Comparison of ENCODE assay signal across 17 mouse cellular contexts in the genomic region with DNA sequence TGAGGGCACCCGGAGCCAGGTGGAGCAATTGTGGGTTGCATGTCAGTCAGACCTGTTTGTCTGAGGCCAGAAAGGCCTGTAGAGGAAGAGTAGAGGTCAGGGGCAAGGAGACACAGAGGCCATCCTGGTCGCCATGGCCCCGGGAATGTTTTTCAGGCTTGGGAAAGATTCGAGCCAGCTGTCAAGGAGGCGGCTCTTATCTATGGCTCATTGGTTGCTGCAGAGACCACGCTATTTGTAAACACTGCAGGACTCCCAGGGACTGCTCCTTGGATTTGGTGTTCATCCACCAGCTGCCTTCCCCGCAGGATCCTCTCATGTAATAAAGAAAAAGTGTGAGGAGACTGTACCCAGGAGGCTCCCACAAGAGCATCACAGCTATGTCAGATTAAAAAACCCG. TPM values are rescaled to one million over a fixed set of nuclear protein-coding genes. Genes with fewer than 3 reads are reported as not detected.
DNase-seq lines count a peak whose midpoint lies in the region; ATAC-seq and TF ChIP-seq lines count a peak whose summit lies in the region.
"Had no signal": no experiment of that assay in that cellular context is flagged by ENCODE, and none has a peak within 500 bp of the region (broad histone marks: within the 10 kb centered on the region; RNA-seq: fewer than 3 reads in every experiment).

No protein-coding gene starts in this region.

- no peak for TF ChIP-seq CTCF in heart, adult 2 months (IDR thresholded peaks at IDR 0.05)

- WGBS in heart, adult 2 months: 44% methylated on average over 8 of the region's 8 CpGs
- WGBS in heart, embryonic 12.5 days: 27% methylated on average over 8 of the region's 8 CpGs
- WGBS in hindbrain, embryonic 13.5 days: 24% methylated on average over 8 of the region's 8 CpGs

- H3K4me3 ChIP-seq in heart, adult 2 months: no peak overlapping the region
- no peak overlapping the region for H3K4me3 ChIP-seq in heart, embryonic 12.5 days
- no peak overlapping the region for H3K4me3 ChIP-seq in hindbrain, embryonic 13.5 days
- H3K4me3 ChIP-seq: embryonic facial prominence, embryonic 15.5 days; limb, embryonic 13.5 days had no signal

- peaks cover 5% of the 10 kb centered on the region for H3K4me1 ChIP-seq in heart, adult 2 months (ENCODE audit: control insufficient read depth, insufficient read depth, low read length)
- peaks cover 25% of the 10 kb centered on the region for H3K4me1 ChIP-seq in heart, embryonic 12.5 days (replicated peaks)
- peaks cover 59% of the 10 kb centered on the region for H3K4me1 ChIP-seq in hindbrain, embryonic 13.5 days (replicated peaks)
- H3K4me1 ChIP-seq: embryonic facial prominence, embryonic 15.5 days had no signal

- no peak for ATAC-seq in heart, embryonic 12.5 days (ENCODE audit: insufficient number of reproducible peaks, low FRiP score)
- no peak for ATAC-seq in hindbrain, embryonic 13.5 days (ENCODE audit: low FRiP score)
- ATAC-seq: forebrain, embryonic 14.5 days; intestine, postnatal 0 days had no signal

- no peak overlapping the region for H3K9ac ChIP-seq in heart, adult 2 months (ENCODE audit: low read depth, low read length)
- H3K9ac ChIP-seq in heart, embryonic 12.5 days: no peak overlapping the region
- H3K9ac ChIP-seq in hindbrain, embryonic 13.5 days: no peak overlapping the region
- H3K9ac ChIP-seq: embryonic facial prominence, embryonic 15.5 days; limb, embryonic 13.5 days had no signal

- no peaks in the 10 kb centered on the region for H3K36me3 ChIP-seq in heart, adult 2 months (ENCODE audit: control insufficient read depth, insufficient read depth, low read length)
- no peaks in the 10 kb centered on the region for H3K36me3 ChIP-seq in heart, embryonic 12.5 days
- no peaks in the 10 kb centered on the region for H3K36me3 ChIP-seq in hindbrain, embryonic 13.5 days
- H3K36me3 ChIP-seq: embryonic facial prominence, embryonic 15.5 days; limb, embryonic 13.5 days had no signal

- no peak for TF ChIP-seq POLR2A in heart, adult 2 months (IDR thresholded peaks at IDR 0.05; ENCODE audit: insufficient read depth, low read depth, low read length)

- intact Hi-C loops in heart, adult 2 months (cut with DNase I): no loop called here

- no peak overlapping the region for H3K27ac ChIP-seq in heart, adult 2 months
- H3K27ac ChIP-seq in heart, embryonic 12.5 days (ENCODE audit: poor library complexity, severe bottlenecking): no peak overlapping the region
- peak overlapping the region; percentile 25; the same call in 1 of the 2 replicates for H3K27ac ChIP-seq in hindbrain, embryonic 13.5 days
- H3K27ac ChIP-seq: embryonic facial prominence, embryonic 15.5 days; limb, embryonic 13.5 days had no signal

- H3K4me2 ChIP-seq in heart, embryonic 12.5 days: no peak overlapping the region
- no peak overlapping the region for H3K4me2 ChIP-seq in hindbrain, embryonic 13.5 days
- H3K4me2 ChIP-seq: embryonic facial prominence, embryonic 15.5 days; limb, embryonic 13.5 days had no signal

- no peak for TF ChIP-seq EP300 in heart, adult 2 months (IDR thresholded peaks at IDR 0.05; ENCODE audit: insufficient read depth, low read depth, low read length)

- H3K9me3 ChIP-seq in heart, embryonic 12.5 days (replicated peaks): no peaks in the 10 kb centered on the region
- no peaks in the 10 kb centered on the region for H3K9me3 ChIP-seq in hindbrain, embryonic 13.5 days
- H3K9me3 ChIP-seq: embryonic facial prominence, embryonic 15.5 days; limb, embryonic 13.5 days had no signal

- no peaks in the 10 kb centered on the region for H3K27me3 ChIP-seq in heart, adult 2 months (ENCODE audit: control insufficient read depth, insufficient read depth, low read length)
- H3K27me3 ChIP-seq in heart, embryonic 12.5 days (replicated peaks): no peaks in the 10 kb centered on the region
- H3K27me3 ChIP-seq in hindbrain, embryonic 13.5 days: no peaks in the 10 kb centered on the region
- H3K27me3 ChIP-seq: embryonic facial prominence, embryonic 15.5 days; limb, embryonic 13.5 days had no signal

- peak; percentile 25 to 37 for DNase-seq in heart, adult 2 months
- peak; percentile 37 for DNase-seq in ZHBTc4 (ENCODE audit: low read depth, low spot score)
- peak; percentile 63 for DNase-seq in lung, postnatal 36 days
- DNase-seq in frontal cortex, postnatal 10 days (ENCODE audit: low spot score in 2 of 2): no peak
- no peak for DNase-seq in yolk sac, embryonic 10.5 days (ENCODE audit: low spot score)
- DNase-seq: adrenal gland, postnatal 36 days; cerebellum, postnatal 25 days; gastrocnemius, postnatal 10 days; kidney, postnatal 25 days; midbrain, embryonic 14.5 days had no signal

- H3K79me2 ChIP-seq in heart, adult 2 months (replicated peaks; ENCODE audit: control insufficient read depth, insufficient read depth, low read length): no peaks in the 10 kb centered on the region

RNA-seq across cellular contexts. Expression of a gene that starts 34.6 kb away (rescaled TPM):
- total RNA-seq in heart, adult 2 months (2021): 10 to 100 TPM; 11.9 to 18.1 TPM
- polyA plus RNA-seq in heart, adult 2 months (2012; rRNA removed): 7.3 and 11.0 TPM in 2 replicates
- 22.2 and 23.1 TPM in 2 replicates for polyA plus RNA-seq in heart, embryonic 12.5 days (2016; fragmentation: Nextera tagmentation; extraction: Ambion mirVana)
- polyA plus RNA-seq in hindbrain, embryonic 13.5 days (2015; fragmentation: Nextera tagmentation; extraction: Ambion mirVana): 31.4 and 31.7 TPM in 2 replicates
- polyA plus RNA-seq: C2C12 had no signal

Comparison
In these comparisons a context has a peak if more than half of its experiments do, and no peak if none do; other contexts are left out.
1. DNase-seq: peak in heart, adult 2 months (2 of 2), ZHBTc4 (single experiment) and lung, postnatal 36 days (single experiment); none in frontal cortex, postnatal 10 days (0 of 2) and yolk sac, embryonic 10.5 days (single experiment).